Mouse (Mus musculus): ENCODE data around the gene Usp31.

- no peak for TF ChIP-seq CTCF (IDR thresholded peaks at IDR 0.05; ENCODE audit: control insufficient read depth, insufficient read depth, insufficient read length)
- TF ChIP-seq USF1 (IDR thresholded peaks at IDR 0.05; ENCODE audit: low read depth): no peak
Measured at GRCm38 (mm10) chr7:121654675-121655074, 52.4 kb downstream of the Usp31 start.
